Mouse (Mus musculus): ENCODE measurements around the gene Hand1. TPM values are rescaled to one million over a fixed set of nuclear protein-coding genes. Genes with fewer than 3 reads are reported as not detected.

The Hand1 gene
- total RNA-seq, 2 experiments from 2014 or later = 5.3 to 9.3 TPM

DNA sequence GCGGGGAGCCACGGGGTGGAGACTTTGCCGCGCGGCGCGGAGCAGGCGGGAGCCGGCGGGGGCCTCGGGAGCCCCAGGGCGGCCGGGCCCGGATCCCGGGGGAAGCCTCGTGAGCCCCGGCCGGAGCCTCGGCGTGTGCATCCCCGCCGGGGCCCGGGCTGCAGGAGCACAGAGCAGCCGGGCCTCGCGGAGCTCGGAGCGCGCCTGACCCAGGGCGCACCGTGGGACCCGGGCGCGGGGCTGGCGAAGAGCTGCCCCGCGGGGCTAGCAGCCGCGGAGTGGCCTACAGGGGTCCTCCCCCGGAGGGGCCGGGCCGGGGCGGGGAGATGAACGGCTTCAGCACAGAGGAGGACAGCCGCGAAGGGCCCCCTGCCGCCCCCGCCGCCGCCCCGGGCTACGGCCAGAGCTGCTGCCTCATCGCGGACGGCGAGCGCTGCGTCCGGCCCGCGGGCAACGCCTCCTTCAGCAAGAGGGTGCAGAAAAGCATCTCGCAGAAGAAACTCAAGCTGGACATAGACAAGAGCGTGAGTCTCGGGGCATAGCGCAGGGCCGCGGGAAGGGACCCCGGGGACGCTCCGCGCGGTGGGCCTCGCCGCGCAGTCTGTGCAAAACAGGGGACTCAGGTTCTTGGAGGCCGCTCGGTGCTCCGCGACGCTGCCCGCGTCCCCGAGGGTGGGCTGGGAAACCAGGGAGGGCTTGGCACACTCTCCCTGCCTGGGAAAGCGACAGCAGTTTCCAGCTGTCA is 30.7 kb downstream of the Hand1 start:
- peak; percentile 71 to 82 for DNase-seq

- peak; percentile 98 to 99 for DNase-seq
These were observed 31.4 kb downstream of the Hand1 start, which contains the start of gene Sap30l for GRCm38 (mm10) chr11:57800971-57801765. TSS of gene Sap30l (plus strand) at chr11:57801637.

- peak; percentile 17 to 31 for DNase-seq
These were observed 32.2 kb downstream of the Hand1 start for GRCm38 (mm10) chr11:57800266-57800951.

DNA sequence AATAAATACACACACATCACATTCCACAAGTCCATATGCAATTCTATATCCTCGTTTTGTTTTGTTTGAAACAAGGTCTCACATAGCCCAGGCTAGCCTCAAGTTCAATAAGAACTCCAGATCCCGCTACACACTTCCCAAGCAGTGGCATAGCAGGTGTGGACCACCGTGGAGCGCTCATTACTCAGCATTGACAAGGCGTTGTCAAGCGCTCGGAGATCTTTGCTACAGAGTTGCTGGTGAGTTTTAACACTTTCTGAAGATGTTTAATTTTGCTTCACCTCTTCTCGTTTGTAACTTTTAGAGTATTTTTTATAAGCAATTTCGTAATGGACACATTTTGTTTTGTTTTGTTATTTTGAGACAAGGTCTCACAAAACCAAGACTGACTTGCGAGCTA is 33.2 kb downstream of the Hand1 start:
- no peak for DNase-seq

DNA sequence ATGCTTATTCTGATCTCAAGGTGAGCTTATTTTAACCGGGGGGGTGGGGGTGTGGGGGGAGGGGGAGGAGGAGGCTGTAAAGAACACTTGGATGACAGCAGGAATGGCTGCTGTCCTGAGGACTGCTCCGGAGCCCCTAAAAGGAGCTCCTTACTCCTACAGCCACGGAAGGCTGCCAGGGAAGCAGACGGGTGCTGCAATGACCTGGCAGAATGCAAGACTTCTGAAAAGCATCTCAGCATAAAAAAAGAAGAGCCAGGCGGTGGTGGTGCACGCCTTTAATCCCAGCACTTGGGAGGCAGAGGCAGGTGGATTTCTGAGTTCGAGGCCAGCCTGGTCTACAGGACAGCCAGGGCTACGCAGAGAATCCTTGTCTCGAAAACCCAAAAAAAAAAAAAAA is 34.8 kb downstream of the Hand1 start:
- DNase-seq = no peak

DNA sequence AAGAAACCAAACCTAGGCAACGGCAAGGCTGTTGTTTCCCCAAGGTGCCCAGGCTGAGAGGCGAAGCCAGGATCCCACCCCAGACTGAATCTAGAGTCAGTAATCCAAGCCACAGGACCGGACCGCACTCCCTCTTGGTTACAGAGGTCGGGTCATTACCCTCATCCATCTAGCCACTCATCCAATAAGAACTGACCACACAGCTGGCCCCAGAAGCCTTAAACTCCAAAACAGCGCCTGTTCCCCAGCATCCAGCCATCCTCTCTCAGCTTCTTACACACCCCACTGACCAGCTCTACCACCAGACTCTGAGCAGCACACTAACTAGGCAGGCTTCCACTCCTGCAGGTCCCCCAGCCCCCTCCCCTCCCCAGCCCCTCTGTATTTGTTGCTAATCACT is 37.5 kb downstream of the Hand1 start:
- DNase-seq = no peak

- peak in 1 of 2 experiments; percentile 10 for DNase-seq
These were observed 41.6 kb downstream of the Hand1 start for GRCm38 (mm10) chr11:57790866-57791535.

DNA sequence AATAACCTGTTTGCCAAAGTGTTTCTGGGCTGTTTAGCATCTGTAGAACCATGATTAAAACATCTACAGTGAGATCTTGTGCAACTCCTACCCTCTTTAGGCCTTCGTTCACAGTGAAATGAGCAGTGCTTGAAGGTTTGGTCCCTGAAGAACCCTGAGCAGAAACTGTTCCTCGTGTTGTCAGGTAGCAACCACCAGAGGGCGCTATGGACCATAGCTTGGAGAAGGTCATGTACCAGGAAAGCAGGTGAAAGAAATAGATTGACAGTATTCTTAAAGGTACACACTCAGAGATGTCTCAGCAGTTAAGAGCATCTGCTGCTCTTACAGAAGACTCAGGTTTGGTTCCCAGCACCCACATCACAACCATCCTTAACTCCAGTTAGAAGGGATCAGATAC is 44.7 kb downstream of the Hand1 start:
- peak; percentile 66 to 79 for DNase-seq

DNA sequence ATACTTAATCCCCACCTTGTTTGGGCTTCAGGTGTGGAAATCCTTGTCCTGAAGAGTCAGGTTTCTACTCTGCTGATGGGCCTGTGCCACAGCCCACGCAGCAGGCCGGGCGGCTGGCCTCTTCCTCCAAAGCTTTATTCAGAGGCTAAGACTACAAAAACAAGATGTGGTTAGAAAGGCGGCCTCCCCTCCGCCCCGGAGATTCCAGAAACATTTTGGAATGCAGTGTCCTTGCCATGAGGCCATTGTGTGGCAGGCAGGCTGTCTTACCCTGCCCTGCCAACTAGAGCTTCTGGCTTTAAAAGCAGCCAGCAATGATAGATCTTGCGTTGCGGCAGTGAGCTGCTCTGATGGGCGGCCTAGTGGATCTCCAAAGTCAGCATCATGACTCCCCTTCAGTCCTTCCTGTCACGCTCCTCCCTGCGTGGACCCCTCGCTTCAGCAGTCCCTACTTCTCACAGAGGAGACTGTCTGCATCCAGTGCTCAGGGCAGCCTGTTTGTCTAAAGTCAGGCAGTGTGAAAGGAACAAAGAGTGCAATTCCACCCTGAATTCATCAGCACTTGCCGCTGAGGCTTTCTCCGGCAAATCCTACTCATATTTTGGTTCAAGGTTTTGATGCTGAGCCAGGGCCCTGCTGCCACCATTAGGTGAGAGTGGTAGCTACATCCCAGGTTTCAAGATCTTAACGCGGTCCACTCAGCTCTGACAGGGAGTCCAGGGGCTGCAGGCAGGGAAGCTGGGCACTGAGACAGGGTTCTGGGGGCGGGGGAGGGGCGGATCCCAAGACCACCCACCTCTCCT is 45.8 kb downstream of the Hand1 start:
- DNase-seq = peak; percentile 42 to 52

- DNase-seq = no peak
These were observed 52.8 kb downstream of the Hand1 start for GRCm38 (mm10) chr11:57779824-57780223.

Other genes starting within 250 kb of the Hand1 start
- gene Galnt10, start 187.4 kb downstream of the Hand1 start, total RNA-seq (2021) = 10 to 100 TPM; 47.0 to 51.6 TPM
- 10 to 100 TPM; 52.4 to 60.4 TPM for gene Sap30l, start 31.2 kb downstream of the Hand1 start, total RNA-seq (2021)
- 100 to 1,000 TPM; 102 to 112 TPM for gene Larp1, start 176.2 kb upstream of the Hand1 start, total RNA-seq (2021)

All from adrenal gland, postnatal 36 days (tissue).